Mouse (Mus musculus) embryonic fibroblast, embryonic 13.5 days (primary cell): ENCODE results near the gene Kcnip1.

Experiments used
- CTCF ChIP-seq: IDR thresholded peaks from 2 replicates; pipeline ENCODE4 v1.5.1; 2011; ENCODE audit warnings: mild to moderate bottlenecking, control low read depth, low read length, moderate library complexity, borderline replicate concordance; ENCODE audit not compliant: insufficient read depth
- POLR2A ChIP-seq: IDR thresholded peaks from 2 replicates; pipeline ENCODE4 v1.6.1; 2011; ENCODE audit warnings: low read depth, mild to moderate bottlenecking, control low read depth, low read length, moderate library complexity

GRCm38 (mm10) chr11:33766976-33767938 lies 225.7 kb downstream of the Kcnip1 start:
- TF ChIP-seq CTCF = no peak
- no peak for TF ChIP-seq POLR2A
